Mouse (Mus musculus) MEL (cell line): ENCODE measurements around the gene Casq1.

Experiments
- EP300 ChIP-seq, 2 experiments: IDR thresholded peaks; 2 replicates each; pipeline ENCODE4 v1.6.1; 2011; ENCODE audit warnings: improper control_type of control experiment in 2 of 2, low read length in 2 of 2, low read depth in 1 of 2, mild to moderate bottlenecking in 1 of 2
- MAFK ChIP-seq: IDR thresholded peaks from 2 replicates; pipeline ENCODE4 v1.6.1; 2011; ENCODE audit warnings: low read depth, mild to moderate bottlenecking, low read length, improper control_type of control experiment, borderline replicate concordance
- POLR2A ChIP-seq, 2 experiments: IDR thresholded peaks; 2 replicates each; pipeline ENCODE4 v1.6.1; 2011 to 2012; ENCODE audit warnings: low read length in 2 of 2, mild to moderate bottlenecking in 2 of 2, control low read depth in 1 of 2, improper control_type of control experiment in 1 of 2, low read depth in 1 of 2, moderate library complexity in 1 of 2; ENCODE audit not compliant: control insufficient read depth in 1 of 2, insufficient read depth in 1 of 2, poor library complexity in 1 of 2
- TAL1 ChIP-seq: IDR thresholded peaks from 2 replicates; pipeline ENCODE4 v1.6.1; 2012; ENCODE audit warnings: mild to moderate bottlenecking, inconsistent platforms, low read length, moderate library complexity, mixed read lengths

DNA sequence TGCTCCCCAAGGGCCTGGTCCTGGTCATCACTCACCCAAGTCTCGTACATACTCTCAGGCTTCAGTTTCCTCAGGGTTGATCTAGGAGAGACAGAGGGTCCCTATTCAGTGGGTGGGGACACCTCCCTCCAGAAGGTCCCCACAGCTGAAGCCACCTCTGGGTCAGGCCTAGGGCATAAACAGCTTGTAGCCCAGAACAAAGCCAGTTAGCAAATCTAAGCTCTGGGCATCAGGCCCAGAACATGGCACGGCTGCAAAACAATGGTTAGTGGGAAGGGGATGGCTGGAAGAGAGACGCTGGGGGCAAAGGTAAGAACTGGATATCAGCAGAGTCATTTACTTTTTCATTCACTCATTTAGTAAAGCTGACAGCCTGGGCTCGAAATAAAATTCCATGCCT, 5.9 kb downstream of the Casq1 start:
- TF ChIP-seq POLR2A (IDR thresholded peaks at IDR 0.05; ENCODE audit: control insufficient read depth in 1 of 2, insufficient read depth in 1 of 2, low read depth in 1 of 2, low read length in 2 of 2, poor library complexity in 1 of 2) (no peak), MAFK (no peak), EP300 (IDR thresholded peaks at IDR 0.05; ENCODE audit: low read depth in 1 of 2, low read length in 2 of 2) (no peak), TAL1 (no peak)
